Mouse (Mus musculus) MEL (cell line): ENCODE data around the gene Cfap43. TPM values are rescaled to one million over a fixed set of nuclear protein-coding genes. Genes with fewer than 3 reads are reported as not detected.
A peak's percentile ranks its signal among the peaks of the same experiment; 100 is the strongest.

Source experiments
- DNase-seq: peaks from one replicate; pipeline ENCODE4 v3.0.0; 2011; ENCODE audit warnings: low read depth, low spot score
- H3K27ac ChIP-seq: 2 replicates; pipeline ENCODE4 v1.5.1; 2012; ENCODE audit warnings: low read depth, mild to moderate bottlenecking, control low read depth, low read length, moderate library complexity; ENCODE audit not compliant: control insufficient read depth
- H3K27me3 ChIP-seq, 2 experiments: fragments of 150-350 bp in 1 of 2; sonication (generic) in 1 of 2; 2 replicates each; pipeline ENCODE4 v1.6.1; 2012; ENCODE audit warnings: low read length in 2 of 2, mild to moderate bottlenecking in 2 of 2, improper control_type of control experiment in 1 of 2, moderate library complexity in 1 of 2; ENCODE audit not compliant: insufficient read depth in 2 of 2, control insufficient read depth in 1 of 2
- H3K36me3 ChIP-seq, 2 experiments: 2 replicates each; pipeline ENCODE4 v1.6.1; 2012 to 2014; ENCODE audit warnings: low read length in 2 of 2, improper control_type of control experiment in 1 of 2, inconsistent platforms in 1 of 2, mild to moderate bottlenecking in 1 of 2; ENCODE audit not compliant: insufficient read depth in 2 of 2, control insufficient read depth in 1 of 2
- H3K4me1 ChIP-seq, 2 experiments: fragments of 150-350 bp in 1 of 2; sonication (generic) in 1 of 2; 2 replicates each; pipeline ENCODE4 v1.6.1; 2012; ENCODE audit warnings: low read length in 2 of 2, improper control_type of control experiment in 1 of 2, mild to moderate bottlenecking in 1 of 2; ENCODE audit not compliant: insufficient read depth in 2 of 2, control insufficient read depth in 1 of 2
- H3K4me3 ChIP-seq, 2 experiments: fragments of 150-350 bp in 1 of 2; sonication (generic) in 1 of 2; 2 replicates each; pipeline ENCODE4 v1.5.1; 2012; ENCODE audit warnings: low read depth in 2 of 2, low read length in 2 of 2, mild to moderate bottlenecking in 2 of 2, moderate library complexity in 2 of 2, control low read depth in 1 of 2, improper control_type of control experiment in 1 of 2; ENCODE audit not compliant: control insufficient read depth in 1 of 2, insufficient read depth in 1 of 2
- H3K79me2 ChIP-seq: 2 replicates; pipeline ENCODE4 v1.6.1; 2012; ENCODE audit warnings: mild to moderate bottlenecking, low read length, moderate library complexity; ENCODE audit not compliant: control insufficient read depth, poor library complexity, insufficient read depth
- H3K9ac ChIP-seq: 2 replicates; pipeline ENCODE4 v1.6.1; 2012; ENCODE audit warnings: low read depth, mild to moderate bottlenecking, control low read depth, low read length, moderate library complexity; ENCODE audit not compliant: control insufficient read depth, poor library complexity, severe bottlenecking
- H3K9me3 ChIP-seq: fragments of 150-350 bp; sonication (generic); replicated peaks from 2 replicates; pipeline ENCODE4 v1.6.1; 2012; ENCODE audit warnings: mild to moderate bottlenecking, low read length, improper control_type of control experiment, moderate library complexity; ENCODE audit not compliant: insufficient read depth
- CHD2 ChIP-seq: IDR thresholded peaks from 2 replicates; pipeline ENCODE4 v1.6.1; 2011; ENCODE audit warnings: low read length, improper control_type of control experiment
- CTCF ChIP-seq, 3 experiments: IDR thresholded peaks in 2 of 3; conservative IDR thresholded peaks in 1 of 3; 2 replicates each; pipeline ENCODE4 v1.5.1; 2011 to 2012; ENCODE audit warnings: low read length in 3 of 3, low read depth in 2 of 3, mild to moderate bottlenecking in 2 of 3, improper control_type of control experiment in 1 of 3, inconsistent platforms in 1 of 3, mixed read lengths in 1 of 3, moderate library complexity in 1 of 3; ENCODE audit not compliant: control insufficient read depth in 1 of 3, insufficient read depth in 1 of 3, poor library complexity in 1 of 3, severe bottlenecking in 1 of 3
- EP300 ChIP-seq, 2 experiments: IDR thresholded peaks; 2 replicates each; pipeline ENCODE4 v1.6.1; 2011; ENCODE audit warnings: improper control_type of control experiment in 2 of 2, low read length in 2 of 2, low read depth in 1 of 2, mild to moderate bottlenecking in 1 of 2
- MAZ ChIP-seq: IDR thresholded peaks from 2 replicates; pipeline ENCODE4 v1.6.1; 2012; ENCODE audit warnings: low read depth, mild to moderate bottlenecking, inconsistent platforms, low read length, improper control_type of control experiment
- MXI1 ChIP-seq: IDR thresholded peaks from 2 replicates; pipeline ENCODE4 v1.6.1; 2011; ENCODE audit warnings: mild to moderate bottlenecking, low read depth, low read length, improper control_type of control experiment
- POLR2A ChIP-seq, 2 experiments: IDR thresholded peaks; 2 replicates each; pipeline ENCODE4 v1.6.1; 2011 to 2012; ENCODE audit warnings: low read length in 2 of 2, mild to moderate bottlenecking in 2 of 2, control low read depth in 1 of 2, improper control_type of control experiment in 1 of 2, low read depth in 1 of 2, moderate library complexity in 1 of 2; ENCODE audit not compliant: control insufficient read depth in 1 of 2, insufficient read depth in 1 of 2, poor library complexity in 1 of 2
- SMC3 ChIP-seq: IDR thresholded peaks from 2 replicates; pipeline ENCODE4 v1.6.1; 2011; ENCODE audit warnings: low read depth, low read length, improper control_type of control experiment
- TBP ChIP-seq: IDR thresholded peaks from 2 replicates; pipeline ENCODE4 v1.8.0; 2011; ENCODE audit warnings: low read depth, low read length, improper control_type of control experiment
- ZMIZ1 ChIP-seq: IDR thresholded peaks from 2 replicates; pipeline ENCODE4 v1.6.1; 2012; ENCODE audit warnings: low read depth, mild to moderate bottlenecking, inconsistent platforms, low read length, improper control_type of control experiment, moderate library complexity
- polyA plus RNA-seq, 2 experiments: library from polyadenylated mRNA; stranded (reverse) in 1 of 2; unstranded in 1 of 2; fragments of >175 nt in 1 of 2; fragments of >200 nt in 1 of 2; gene quantifications; 2 replicates each; pipeline versions ENCODE4 v1.2.1 to v1.2.4; 2012; ENCODE audit warnings: low replicate concordance in 2 of 2, low read depth in 1 of 2; ENCODE audit not compliant: insufficient read length in 2 of 2, insufficient read depth in 1 of 2, missing spikeins in 1 of 2
- total RNA-seq: library from RNA; depleted of rRNA; stranded (reverse); fragments of 300-350 nt; gene quantifications from 2 replicates; pipeline ENCODE4 v1.2.3, GENCODE M21; 2012

Gene Cfap43
- total and polyA plus RNA-seq, 3 experiments, result 0.10 to 0.12 TPM; not detected in 1

DNA sequence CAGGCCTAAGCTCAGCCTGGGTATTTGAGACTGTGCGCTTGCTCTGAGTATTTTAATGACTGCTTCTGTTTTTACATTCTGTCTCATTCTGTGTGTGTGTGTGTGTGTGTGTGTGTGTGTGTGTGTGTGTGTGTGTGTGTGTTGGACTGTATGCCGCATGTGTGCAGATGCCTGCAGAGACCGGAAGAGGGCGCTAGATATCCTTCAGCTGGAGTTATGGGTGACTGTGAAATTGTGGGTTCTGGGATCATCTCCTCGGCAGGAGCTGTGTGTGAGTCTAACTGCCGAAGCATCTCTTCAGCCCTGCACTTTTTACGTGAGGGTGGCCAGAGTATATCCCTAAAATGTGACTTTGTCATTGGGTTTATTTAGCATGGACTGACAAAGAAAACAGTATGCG lies 88.0 kb downstream of the Cfap43 start:
- H3K4me1 ChIP-seq, result no peaks in the 10 kb centered on the region
- no peaks in the 10 kb centered on the region; a peak in 1 of 4 replicates for H3K27me3 ChIP-seq
- H3K4me3 ChIP-seq, result no peak overlapping the region
- no peak for DNase-seq
- no peak overlapping the region for H3K27ac ChIP-seq
- H3K79me2 ChIP-seq, result no peaks in the 10 kb centered on the region
- H3K36me3 ChIP-seq, result no peaks in the 10 kb centered on the region
- H3K9me3 ChIP-seq, result no peaks in the 10 kb centered on the region
- H3K9ac ChIP-seq, result no peak overlapping the region
- TF ChIP-seq CTCF (IDR thresholded peaks at IDR 0.05 in 2 of 3, conservative IDR thresholded peaks at IDR 0.05 in 1 of 3; ENCODE audit: control insufficient read depth in 1 of 3, insufficient read depth in 1 of 3, low read depth in 2 of 3, low read length in 3 of 3, poor library complexity in 1 of 3, severe bottlenecking in 1 of 3) (peak in 2 of 3 experiments; percentile 10 to 27; a peak in 2 of 6 replicates), SMC3 (no peak)
- TF ChIP-seq, all 39 proteins: peak for 1

DNA sequence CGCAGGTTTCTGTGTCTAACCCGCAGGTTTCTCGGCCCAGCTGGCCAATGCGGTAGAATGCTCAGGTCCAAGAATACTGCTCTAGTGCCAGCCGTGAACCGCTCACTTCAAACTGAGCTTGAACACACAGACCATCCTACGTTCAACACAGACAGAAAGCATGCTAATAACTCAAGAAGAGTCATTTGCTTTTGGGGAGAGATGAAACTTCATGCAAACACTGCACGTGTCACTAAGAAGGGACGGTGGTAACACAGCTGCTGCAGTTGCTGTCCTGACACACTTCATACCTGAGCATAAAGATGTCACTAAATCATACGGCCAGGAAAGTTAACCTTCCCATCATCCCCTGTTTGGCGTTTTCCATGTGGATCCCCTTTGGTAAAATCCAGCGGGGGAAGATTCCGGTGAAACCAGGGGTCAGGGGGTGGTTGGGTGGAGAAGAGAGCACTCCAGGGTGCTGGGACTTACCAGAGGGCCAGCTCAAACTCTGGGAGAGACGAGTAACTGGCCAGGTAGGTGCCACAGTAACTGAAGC lies 89.1 kb downstream of the Cfap43 start:
- Histone ChIP-seq H3K4me3 (no peak overlapping the region), H3K27ac (no peak overlapping the region), H3K27me3 (no peaks in the 10 kb centered on the region; a peak in 1 of 4 replicates), H3K9me3 (no peaks in the 10 kb centered on the region)
- DNase-seq, result no peak
- TF ChIP-seq TBP, result no peak
- TF ChIP-seq, all 39 proteins: peak for 0
- Histone ChIP-seq H3K9ac (no peak overlapping the region), H3K79me2 (no peaks in the 10 kb centered on the region), H3K36me3 (no peaks in the 10 kb centered on the region), H3K4me1 (no peaks in the 10 kb centered on the region)

DNA sequence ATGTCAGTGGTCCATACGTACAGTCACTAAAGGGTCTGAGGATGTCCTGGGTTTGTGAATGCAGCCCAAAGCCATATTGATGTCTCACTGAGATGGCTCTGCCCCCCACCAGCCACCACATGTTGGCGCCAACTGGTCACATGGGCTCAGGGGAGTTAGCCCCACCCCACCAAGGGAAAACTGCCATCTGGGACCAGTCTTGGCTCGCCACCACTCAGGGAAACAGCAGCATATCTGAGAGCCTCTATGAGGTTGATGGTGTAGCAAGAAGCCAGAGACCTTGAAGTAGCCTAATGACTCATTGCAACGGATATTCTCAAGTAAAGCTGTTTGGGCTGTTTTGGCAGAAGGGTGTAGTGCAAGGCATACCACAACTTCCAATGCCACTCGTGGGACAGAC lies 95.1 kb downstream of the Cfap43 start:
- no peak overlapping the region for H3K27ac ChIP-seq
- no peaks in the 10 kb centered on the region for H3K36me3 ChIP-seq
- H3K79me2 ChIP-seq, result no peaks in the 10 kb centered on the region
- TF ChIP-seq ZMIZ1, result no peak
- TF ChIP-seq EP300 (IDR thresholded peaks at IDR 0.05; ENCODE audit: low read depth in 1 of 2, low read length in 2 of 2), result no peak
- no peak for TF ChIP-seq POLR2A (IDR thresholded peaks at IDR 0.05; ENCODE audit: control insufficient read depth in 1 of 2, insufficient read depth in 1 of 2, low read depth in 1 of 2, low read length in 2 of 2, poor library complexity in 1 of 2)
- no peak for TF ChIP-seq MAZ
- no peak for TF ChIP-seq CHD2
- TF ChIP-seq MXI1, result no peak
- H3K9ac ChIP-seq, result no peak overlapping the region
- H3K9me3 ChIP-seq, result no peaks in the 10 kb centered on the region
- H3K27me3 ChIP-seq, result 0 out of 4 replicates have a peak, but pooled peaks cover 0 to 2% of the 10 kb centered on the region in 2 experiments
- no peak overlapping the region for H3K4me3 ChIP-seq
- no peaks in the 10 kb centered on the region for H3K4me1 ChIP-seq
- no peak for DNase-seq
